Comparison of ENCODE assay signal across 8 mouse cellular contexts in genomic region chr11:70433569-70433943, GRCm38 (mm10). TPM values are rescaled to one million over a fixed set of nuclear protein-coding genes. Genes with fewer than 3 reads are reported as not detected.
DNase-seq lines count a peak whose midpoint lies in the region; ATAC-seq and TF ChIP-seq lines count a peak whose summit lies in the region.

No protein-coding gene starts in this region.

- DNase-seq in lung, adult 2 months = no peak
- DNase-seq in lung, postnatal 14 days = no peak
- DNase-seq in frontal cortex, postnatal 14 days (ENCODE audit: low spot score in 2 of 2) = no peak
- no peak for DNase-seq in layer of hippocampus, adult 9-10 months (ENCODE audit: low spot score)
- DNase-seq in thymus, adult 18-20 months = no peak

- no peaks in the 10 kb centered on the region for H3K9me3 ChIP-seq in embryonic facial prominence, embryonic 15.5 days (replicated peaks)
- H3K9me3 ChIP-seq in intestine, embryonic 15.5 days = no peaks in the 10 kb centered on the region
- H3K9me3 ChIP-seq in neural tube, embryonic 14.5 days (ENCODE audit: control insufficient read depth, low read length) = no peaks in the 10 kb centered on the region

- peaks cover 6% of the 10 kb centered on the region for H3K4me1 ChIP-seq in lung, adult 2 months (ENCODE audit: control insufficient read depth, insufficient read depth, low read length)
- peaks cover 26% of the 10 kb centered on the region for H3K4me1 ChIP-seq in embryonic facial prominence, embryonic 15.5 days
- peaks cover 12% of the 10 kb centered on the region for H3K4me1 ChIP-seq in intestine, embryonic 15.5 days (replicated peaks)
- peaks cover 17% of the 10 kb centered on the region for H3K4me1 ChIP-seq in neural tube, embryonic 14.5 days (ENCODE audit: control insufficient read depth, insufficient read depth, low read length)

- peak overlapping the region; percentile 26 for H3K4me3 ChIP-seq in lung, adult 2 months (replicated peaks; ENCODE audit: extremely low read depth, low read depth, low read length)
- H3K4me3 ChIP-seq in embryonic facial prominence, embryonic 15.5 days (replicated peaks) = peak overlapping the region; percentile 83
- peak overlapping the region; percentile 75 for H3K4me3 ChIP-seq in intestine, embryonic 15.5 days (replicated peaks)
- peak overlapping the region; percentile 83 for H3K4me3 ChIP-seq in neural tube, embryonic 14.5 days (ENCODE audit: low read depth, low read length)

- WGBS in lung, adult 2 months = 54% methylated on average over 1 of the region's 1 CpGs
- 45% methylated on average over 1 of the region's 1 CpGs for WGBS in embryonic facial prominence, embryonic 15.5 days
- 90% methylated on average over 1 of the region's 1 CpGs for WGBS in intestine, embryonic 15.5 days
- WGBS in neural tube, embryonic 14.5 days = 45% methylated on average over 1 of the region's 1 CpGs

- ATAC-seq in embryonic facial prominence, embryonic 15.5 days (ENCODE audit: insufficient number of reproducible peaks, low FRiP score, low TSS enrichment, low read depth) = no peak
- ATAC-seq in intestine, embryonic 15.5 days = no peak
- no peak for ATAC-seq in neural tube, embryonic 14.5 days (ENCODE audit: low read depth)

- no peak for TF ChIP-seq CTCF in lung, adult 2 months (IDR thresholded peaks at IDR 0.05; ENCODE audit: insufficient read depth, low read length)

- peaks cover 21% of the 10 kb centered on the region for H3K36me3 ChIP-seq in embryonic facial prominence, embryonic 15.5 days
- no peaks in the 10 kb centered on the region for H3K36me3 ChIP-seq in intestine, embryonic 15.5 days
- H3K36me3 ChIP-seq in neural tube, embryonic 14.5 days (ENCODE audit: control insufficient read depth, insufficient read depth, low read length) = peaks cover 20% of the 10 kb centered on the region

- H3K27ac ChIP-seq in embryonic facial prominence, embryonic 15.5 days (replicated peaks) = no peak overlapping the region
- no peak overlapping the region for H3K27ac ChIP-seq in intestine, embryonic 15.5 days
- H3K27ac ChIP-seq in neural tube, embryonic 14.5 days (ENCODE audit: low read depth, low read length) = no peak overlapping the region

- no peaks in the 10 kb centered on the region for H3K27me3 ChIP-seq in embryonic facial prominence, embryonic 15.5 days
- no peaks in the 10 kb centered on the region for H3K27me3 ChIP-seq in intestine, embryonic 15.5 days (replicated peaks)
- no peaks in the 10 kb centered on the region for H3K27me3 ChIP-seq in neural tube, embryonic 14.5 days (ENCODE audit: control insufficient read depth, insufficient read depth, low read length)

- no peak for TF ChIP-seq POLR2A in lung, adult 2 months (IDR thresholded peaks at IDR 0.05; ENCODE audit: borderline replicate concordance, extremely low read depth, low read depth, low read length)

- H3K9ac ChIP-seq in embryonic facial prominence, embryonic 15.5 days = peak overlapping the region; percentile 82
- H3K9ac ChIP-seq in intestine, embryonic 15.5 days = no peak overlapping the region
- peak overlapping the region; percentile 90 for H3K9ac ChIP-seq in neural tube, embryonic 14.5 days (replicated peaks; ENCODE audit: low read depth, low read length)

- H3K4me2 ChIP-seq in embryonic facial prominence, embryonic 15.5 days (replicated peaks) = peak overlapping the region; percentile 75
- peak overlapping the region; percentile 88 for H3K4me2 ChIP-seq in intestine, embryonic 15.5 days (replicated peaks)
- peak overlapping the region; percentile 84 for H3K4me2 ChIP-seq in neural tube, embryonic 14.5 days (ENCODE audit: low read depth, low read length)

RNA-seq across cellular contexts. Expression of gene Arrb2, which starts 1.1 kb away (rescaled TPM):
- polyA plus RNA-seq in lung, adult 2 months (2012; rRNA removed) = 48.2 and 80.2 TPM in 2 replicates
- 26.1 and 28.8 TPM in 2 replicates for polyA plus RNA-seq in embryonic facial prominence, embryonic 15.5 days (2015; fragmentation: Nextera tagmentation; extraction: Ambion mirVana)
- polyA plus RNA-seq in intestine, embryonic 15.5 days (2015; fragmentation: Nextera tagmentation; extraction: Ambion mirVana) = 13.2 and 15.4 TPM in 2 replicates
- polyA plus RNA-seq in neural tube, embryonic 14.5 days (2014; fragmentation: Nextera tagmentation; extraction: Ambion mirVana) = 44.1 and 54.5 TPM in 2 replicates

RNA-seq across cellular contexts. Expression of gene Med11, which starts 18.2 kb away (rescaled TPM):
- 21.6 and 26.9 TPM in 2 replicates for polyA plus RNA-seq in lung, adult 2 months (2012; rRNA removed)
- polyA plus RNA-seq in embryonic facial prominence, embryonic 15.5 days (2015; fragmentation: Nextera tagmentation; extraction: Ambion mirVana) = 37.0 and 42.9 TPM in 2 replicates
- 39.9 and 42.4 TPM in 2 replicates for polyA plus RNA-seq in intestine, embryonic 15.5 days (2015; fragmentation: Nextera tagmentation; extraction: Ambion mirVana)
- 41.4 and 46.6 TPM in 2 replicates for polyA plus RNA-seq in neural tube, embryonic 14.5 days (2014; fragmentation: Nextera tagmentation; extraction: Ambion mirVana)

RNA-seq across cellular contexts. Expression of gene Pelp1, which starts 23.7 kb away (rescaled TPM):
- polyA plus RNA-seq in lung, adult 2 months (2012; rRNA removed) = 15.9 and 17.4 TPM in 2 replicates
- 33.6 and 35.0 TPM in 2 replicates for polyA plus RNA-seq in embryonic facial prominence, embryonic 15.5 days (2015; fragmentation: Nextera tagmentation; extraction: Ambion mirVana)
- polyA plus RNA-seq in intestine, embryonic 15.5 days (2015; fragmentation: Nextera tagmentation; extraction: Ambion mirVana) = 31.9 and 32.6 TPM in 2 replicates
- 29.3 and 32.1 TPM in 2 replicates for polyA plus RNA-seq in neural tube, embryonic 14.5 days (2014; fragmentation: Nextera tagmentation; extraction: Ambion mirVana)

RNA-seq across cellular contexts. Expression of gene Zmynd15, which starts 25.7 kb away (rescaled TPM):
- polyA plus RNA-seq in lung, adult 2 months (2012; rRNA removed) = 8.7 and 12.3 TPM in 2 replicates
- polyA plus RNA-seq in embryonic facial prominence, embryonic 15.5 days (2015; fragmentation: Nextera tagmentation; extraction: Ambion mirVana) = 0.63 and 0.71 TPM in 2 replicates
- 0.78 and 1.2 TPM in 2 replicates for polyA plus RNA-seq in intestine, embryonic 15.5 days (2015; fragmentation: Nextera tagmentation; extraction: Ambion mirVana)
- 0.31 and 1.5 TPM in 2 replicates for polyA plus RNA-seq in neural tube, embryonic 14.5 days (2014; fragmentation: Nextera tagmentation; extraction: Ambion mirVana)

RNA-seq across cellular contexts. Expression of gene Cxcl16, which starts 26.2 kb away (rescaled TPM):
- 67.2 and 74.6 TPM in 2 replicates for polyA plus RNA-seq in lung, adult 2 months (2012; rRNA removed)
- 4.1 and 4.5 TPM in 2 replicates for polyA plus RNA-seq in embryonic facial prominence, embryonic 15.5 days (2015; fragmentation: Nextera tagmentation; extraction: Ambion mirVana)
- polyA plus RNA-seq in intestine, embryonic 15.5 days (2015; fragmentation: Nextera tagmentation; extraction: Ambion mirVana) = 8.6 and 10.4 TPM in 2 replicates
- polyA plus RNA-seq in neural tube, embryonic 14.5 days (2014; fragmentation: Nextera tagmentation; extraction: Ambion mirVana) = 1.2 and 14.6 TPM in 2 replicates

Comparison
In these comparisons a context has a peak if more than half of its experiments do, and no peak if none do; other contexts are left out.
1. H3K4me3 ChIP-seq: peak in every context shown above with its lines; median percentile 83 in embryonic facial prominence, embryonic 15.5 days; 83 in neural tube, embryonic 14.5 days; 75 in intestine, embryonic 15.5 days; 26 in lung, adult 2 months.